Mouse (Mus musculus) liver, embryonic 12.5 days (tissue): ENCODE measurements at regions not wholly inside any gene's neighbourhood (a gene's known extent, or its start where the extent isn't known, plus 50 kb on each side); places are given as distances from the start of the nearest gene placed in this dataset.
"Not testable (repeated sequence)": the region's sequence is repeated elsewhere in the genome, so short reads cannot be mapped to it uniquely, and the experiment has no call there.

Experiments used
- ATAC-seq: fragments of 200-750 bp; cut with Nextera tagmentation; 2 replicates; pipeline ENCODE4 v1.8.0; 2017; ENCODE audit warnings: moderate number of reproducible peaks, mild to moderate bottlenecking, moderate library complexity
- H3K27ac ChIP-seq: fragments of 300-500 bp; sonication (generic); 2 replicates; pipeline ENCODE4 v1.5.1; 2016; ENCODE audit warnings: mild to moderate bottlenecking
- H3K27me3 ChIP-seq: fragments of 300-500 bp; sonication (generic); replicated peaks from 2 replicates; pipeline ENCODE4 v1.6.1; 2016; ENCODE audit warnings: mild to moderate bottlenecking, moderate library complexity
- H3K36me3 ChIP-seq: fragments of 300-500 bp; sonication (generic); 2 replicates; pipeline ENCODE4 v1.6.1; 2016; ENCODE audit warnings: mild to moderate bottlenecking, moderate library complexity
- H3K4me1 ChIP-seq: fragments of 300-500 bp; sonication (generic); 2 replicates; pipeline ENCODE4 v1.6.1; 2016
- H3K4me2 ChIP-seq: fragments of 300-500 bp; sonication (generic); 2 replicates; pipeline ENCODE4 v1.6.1; 2016; ENCODE audit warnings: mild to moderate bottlenecking, moderate library complexity
- H3K4me3 ChIP-seq: fragments of 300-500 bp; sonication (generic); 2 replicates; pipeline ENCODE4 v1.5.1; 2016; ENCODE audit warnings: mild to moderate bottlenecking, moderate library complexity
- H3K9ac ChIP-seq: fragments of 300-500 bp; sonication (generic); 2 replicates; pipeline ENCODE4 v1.6.1; 2016; ENCODE audit warnings: mild to moderate bottlenecking, moderate library complexity
- H3K9me3 ChIP-seq: fragments of 300-500 bp; sonication (generic); replicated peaks from 2 replicates; pipeline ENCODE4 v1.6.1; 2016; ENCODE audit warnings: mild to moderate bottlenecking, moderate library complexity
- WGBS: fragments of 180-500 bp; shearing (Covaris S2); methylation state at CpG from one replicate; pipeline ENCODE4 v1.1.7; 2016; ENCODE audit not compliant: insufficient replicate concordance; 5-methylcytosine and 5-hydroxymethylcytosine counted together

DNA sequence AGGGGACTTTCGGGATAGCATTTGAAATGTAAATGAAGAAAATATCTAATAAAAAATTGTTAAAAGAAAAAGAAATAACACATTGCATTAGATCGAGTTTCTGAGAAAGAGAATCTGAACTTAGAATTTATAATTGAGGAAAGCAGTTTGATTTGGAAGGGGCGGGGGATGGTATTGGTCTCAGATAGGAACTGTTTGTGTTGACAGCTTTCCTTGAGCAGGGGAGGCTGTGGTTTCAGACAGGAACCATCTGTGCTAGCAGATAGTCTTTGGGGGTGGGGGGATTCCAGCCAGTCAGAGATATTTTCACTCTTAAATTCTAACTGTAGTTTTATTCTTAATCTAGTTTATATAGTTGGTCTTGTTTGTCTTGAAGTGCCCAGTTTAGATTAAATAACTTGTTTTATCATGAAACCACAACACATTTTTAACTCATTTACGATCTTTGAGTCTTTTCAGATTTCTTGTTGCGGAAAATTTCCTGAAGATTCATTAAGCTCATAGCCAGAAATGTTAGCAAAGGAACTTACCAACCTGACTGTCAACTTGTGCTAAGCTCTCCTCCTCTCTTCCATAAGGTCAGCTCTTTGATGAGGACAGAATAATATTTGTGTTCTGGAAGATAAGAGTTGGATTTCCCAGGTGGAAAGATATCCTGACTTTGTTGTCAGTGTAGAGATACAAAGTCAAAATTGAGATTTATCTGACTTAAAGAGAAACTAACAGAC is 846.2 kb downstream of the Dad1 start:
- H3K4me1 ChIP-seq, H3K36me3 ChIP-seq, H3K9me3 ChIP-seq, H3K27me3 ChIP-seq, H3K4me2 ChIP-seq, H3K9ac ChIP-seq, ATAC-seq, H3K27ac ChIP-seq, H3K4me3 ChIP-seq: not testable (repeated sequence)
- 19% methylated on average over 3 of the region's 5 CpGs for WGBS

DNA sequence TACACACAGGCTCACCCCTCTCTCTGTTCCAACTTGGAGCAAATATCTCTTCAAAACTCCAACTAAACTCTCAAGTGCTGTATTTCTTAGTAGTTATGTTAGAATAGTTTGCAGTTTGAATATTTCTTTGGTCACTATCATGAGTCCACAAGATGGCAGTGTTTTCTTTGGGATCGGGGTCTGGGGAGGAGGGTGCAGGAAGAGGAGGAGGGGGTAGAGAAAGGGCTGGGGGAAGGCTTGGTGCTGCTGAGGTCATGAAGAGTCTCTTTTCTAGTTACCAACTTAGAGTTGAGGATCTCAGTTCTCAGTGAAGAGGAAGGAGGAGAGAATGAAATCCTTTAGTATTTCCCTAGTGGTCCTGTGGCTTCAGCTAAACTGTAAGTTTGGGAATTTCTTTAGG is 863.6 kb downstream of the Dad1 start:
- H3K9ac ChIP-seq, ATAC-seq, H3K27ac ChIP-seq, H3K36me3 ChIP-seq, H3K4me1 ChIP-seq, H3K27me3 ChIP-seq, H3K4me3 ChIP-seq, H3K4me2 ChIP-seq, H3K9me3 ChIP-seq: not testable (repeated sequence)
- no CpG with 5 or more reads among the region's 1 CpGs for WGBS

DNA sequence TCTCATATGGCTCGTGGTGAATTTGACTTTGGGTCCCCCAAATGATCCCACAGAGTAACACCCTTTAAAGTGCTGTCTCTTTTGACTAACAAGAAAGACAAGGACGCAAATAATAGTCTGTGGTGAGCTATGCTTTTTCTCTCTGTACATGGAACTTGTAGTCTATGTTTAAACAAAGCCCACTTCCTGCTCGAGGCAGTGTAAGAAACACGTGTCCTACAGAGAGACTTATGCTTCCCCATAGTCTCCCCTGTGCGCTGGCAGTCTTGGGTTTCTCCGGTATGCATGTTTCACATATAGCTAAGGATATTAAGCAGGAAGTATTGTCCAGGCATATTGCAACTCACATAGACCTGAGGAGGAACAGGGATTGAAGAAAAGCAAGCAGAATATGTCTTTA is 879.0 kb upstream of the Olfr1507 start:
- H3K27me3 ChIP-seq, ATAC-seq, H3K4me3 ChIP-seq, H3K4me1 ChIP-seq, H3K4me2 ChIP-seq, H3K9ac ChIP-seq, H3K9me3 ChIP-seq, H3K36me3 ChIP-seq, H3K27ac ChIP-seq: not testable (repeated sequence)
- 33% methylated on average over 5 of the region's 6 CpGs for WGBS

DNA sequence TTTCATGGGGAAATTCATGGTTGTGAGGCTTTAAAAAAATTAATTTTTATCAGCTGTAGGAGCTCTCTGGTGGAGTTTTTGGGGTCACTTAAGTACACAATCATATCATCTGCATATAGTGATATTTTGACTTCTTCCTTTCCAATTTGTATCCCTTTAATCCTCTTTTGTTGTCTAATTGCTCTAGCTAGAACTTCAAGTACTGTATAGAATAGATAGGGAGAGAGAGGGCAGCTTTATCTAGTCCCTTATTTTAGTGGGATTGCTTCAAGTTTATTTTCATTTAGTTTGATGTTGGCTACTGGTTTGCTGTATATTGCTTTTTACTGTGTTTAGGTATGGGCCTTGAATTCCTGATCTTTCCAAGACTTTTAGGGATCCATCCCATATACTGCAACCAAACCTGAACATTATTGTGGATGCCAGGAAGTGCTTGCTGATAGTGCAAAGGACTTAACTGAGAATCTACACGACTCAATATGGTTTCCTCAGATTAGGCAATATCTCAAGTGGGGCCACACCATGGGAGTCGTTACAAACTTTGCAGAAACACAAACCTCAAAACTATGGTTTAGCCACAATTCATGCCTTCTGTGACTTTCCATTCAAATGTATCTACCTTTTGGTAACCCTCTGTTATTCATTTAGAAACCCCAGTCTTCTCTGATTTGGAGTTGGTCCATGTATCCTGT is 878.4 kb upstream of the Olfr1507 start:
- not testable (repeated sequence) for H3K9me3 ChIP-seq
- peak; percentile 90 for ATAC-seq
- 33% methylated on average over 1 of the region's 2 CpGs for WGBS

DNA sequence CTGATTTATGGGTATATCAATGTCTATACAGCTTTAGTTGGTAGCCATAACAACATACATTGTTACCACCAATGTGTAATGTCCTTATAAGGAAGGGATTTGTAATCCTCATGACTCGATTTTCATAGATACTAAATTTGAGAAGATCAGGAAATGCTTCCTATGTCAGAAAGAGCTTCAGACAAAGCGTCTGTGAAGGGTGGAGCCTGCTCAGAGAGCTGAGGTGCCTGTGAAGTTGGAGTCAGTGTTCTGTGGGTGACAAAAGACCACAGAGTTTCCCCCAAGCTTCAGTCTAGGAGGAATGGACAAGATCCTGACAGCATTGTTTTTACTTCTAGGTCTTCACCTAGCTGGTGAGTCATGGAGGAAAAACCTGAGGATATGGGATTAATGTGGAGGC is 874.2 kb upstream of the Olfr1507 start:
- Histone ChIP-seq H3K27me3 (no peaks in the 10 kb centered on the region), H3K27ac (no peak overlapping the region), H3K4me2 (no peak overlapping the region), H3K4me3 (no peak overlapping the region), H3K4me1 (peaks cover 5% of the 10 kb centered on the region), H3K9ac (no peak overlapping the region), H3K9me3 (no peaks in the 10 kb centered on the region), H3K36me3 (no peaks in the 10 kb centered on the region)
- 37% methylated on average over 2 of the region's 2 CpGs for WGBS
- ATAC-seq = no peak

More for the DNA sequence above, 878.4 kb upstream of the Olfr1507 start:
- H3K9ac ChIP-seq, H3K4me2 ChIP-seq, H3K27me3 ChIP-seq, H3K36me3 ChIP-seq, H3K27ac ChIP-seq, H3K4me1 ChIP-seq, H3K4me3 ChIP-seq: not testable (repeated sequence)

DNA sequence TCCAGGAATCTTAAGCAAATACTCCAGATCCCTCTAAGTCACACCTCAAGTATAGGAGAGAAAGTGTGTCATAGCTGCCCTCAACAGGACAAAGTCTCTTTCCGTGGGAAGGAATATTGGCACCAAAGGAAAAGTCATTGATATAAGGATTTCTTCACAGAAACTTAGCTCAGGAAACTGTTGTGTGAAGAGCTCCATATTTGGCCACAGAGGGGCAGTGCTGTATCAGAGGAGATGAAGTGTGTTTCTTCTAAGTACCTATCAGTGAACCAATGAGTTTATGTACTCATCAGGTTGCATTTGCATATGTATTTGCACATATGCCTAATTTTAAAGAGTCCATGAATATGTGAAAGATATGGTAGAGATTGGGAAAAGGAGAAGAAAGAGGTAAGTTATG is 871.9 kb upstream of the Olfr1507 start:
- 23% methylated on average over 1 of the region's 1 CpGs for WGBS

DNA sequence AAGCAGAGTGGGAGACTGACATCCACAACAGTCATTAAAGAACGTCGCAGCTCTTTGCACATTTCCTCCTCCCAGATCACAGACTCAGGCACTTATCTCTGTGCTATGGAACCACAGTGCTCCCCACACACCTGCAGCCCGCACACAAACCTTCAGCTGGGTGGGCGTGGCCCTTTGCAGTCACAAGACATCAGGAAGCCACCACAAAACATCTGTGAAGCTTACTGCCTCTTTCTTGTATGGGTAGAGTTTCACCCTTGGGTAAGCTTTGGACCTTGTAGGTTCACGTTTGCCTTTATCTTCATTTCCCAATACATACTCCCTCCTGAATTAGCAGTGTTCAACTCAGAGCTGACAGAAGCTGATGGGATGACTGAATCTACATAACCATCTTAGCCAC is 868.4 kb upstream of the Olfr1507 start:
- H3K27me3 ChIP-seq, H3K27ac ChIP-seq, H3K4me2 ChIP-seq, H3K36me3 ChIP-seq, H3K9me3 ChIP-seq, H3K4me3 ChIP-seq, H3K9ac ChIP-seq: not testable (repeated sequence)
- H3K4me1 ChIP-seq = peaks cover 27% of the 10 kb centered on the region
- peak; percentile 44; the same call in 1 of the 2 replicates for ATAC-seq
- WGBS = 20% methylated on average over 5 of the region's 5 CpGs

More for the DNA sequence above, 871.9 kb upstream of the Olfr1507 start:
- not testable (repeated sequence) for H3K9ac ChIP-seq, H3K36me3 ChIP-seq, H3K4me1 ChIP-seq, H3K4me2 ChIP-seq, H3K27me3 ChIP-seq, ATAC-seq, H3K27ac ChIP-seq, H3K4me3 ChIP-seq, H3K9me3 ChIP-seq

DNA sequence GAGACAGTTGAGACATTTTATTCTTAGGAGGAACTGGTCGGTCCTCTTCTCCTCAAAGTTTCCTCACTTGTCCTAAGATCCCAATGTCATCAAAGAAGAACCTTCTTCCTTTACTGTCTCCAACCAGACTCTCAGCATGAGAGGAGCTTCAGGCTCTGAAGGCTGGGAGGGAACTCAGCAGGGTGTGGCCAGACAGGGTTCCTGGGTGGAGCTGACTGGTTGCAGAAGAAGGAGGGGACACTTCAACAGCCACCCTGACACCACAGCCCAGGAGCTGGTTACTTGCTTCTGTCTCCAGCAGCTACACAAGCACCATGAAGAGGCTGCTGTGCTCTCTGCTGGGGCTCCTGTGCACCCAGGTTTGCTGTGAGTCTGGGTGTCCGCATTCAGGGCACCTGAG is 866.5 kb upstream of the Olfr1507 start:
- 32% methylated on average over 2 of the region's 2 CpGs for WGBS
- H3K27ac ChIP-seq, H3K4me3 ChIP-seq, H3K9ac ChIP-seq, H3K27me3 ChIP-seq, H3K36me3 ChIP-seq, H3K9me3 ChIP-seq: not testable (repeated sequence)
- peaks cover 27% of the 10 kb centered on the region for H3K4me1 ChIP-seq
- ATAC-seq = peak; percentile 77
- H3K4me2 ChIP-seq = 0 out of 2 replicates have a peak overlapping the region, but pooled peaks have one; percentile 28

DNA sequence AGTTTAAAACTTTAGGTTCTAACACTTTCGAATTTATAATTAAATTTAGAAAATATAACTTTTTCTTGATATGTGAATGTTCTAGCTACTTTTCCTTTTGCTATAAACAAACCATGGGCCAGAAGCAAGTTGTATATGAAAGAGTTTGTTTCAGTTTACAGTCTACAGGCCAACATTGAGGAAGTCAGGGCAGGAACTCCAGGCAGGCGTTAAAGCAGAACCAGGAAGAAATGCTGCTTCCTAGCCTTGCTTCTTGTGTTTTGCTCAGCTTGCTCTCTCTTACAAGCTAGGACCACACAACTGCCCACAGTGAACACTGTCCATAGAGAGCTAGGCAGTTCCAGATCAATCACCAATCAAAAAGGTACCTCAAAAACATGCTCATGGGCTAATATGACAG is 861.9 kb upstream of the Olfr1507 start:
- H3K9me3 ChIP-seq, ATAC-seq, H3K36me3 ChIP-seq, H3K9ac ChIP-seq, H3K4me3 ChIP-seq, H3K4me2 ChIP-seq, H3K27me3 ChIP-seq, H3K27ac ChIP-seq: not testable (repeated sequence)
- WGBS = 64% methylated on average over 1 of the region's 2 CpGs
- H3K4me1 ChIP-seq = peaks cover 18% of the 10 kb centered on the region

DNA sequence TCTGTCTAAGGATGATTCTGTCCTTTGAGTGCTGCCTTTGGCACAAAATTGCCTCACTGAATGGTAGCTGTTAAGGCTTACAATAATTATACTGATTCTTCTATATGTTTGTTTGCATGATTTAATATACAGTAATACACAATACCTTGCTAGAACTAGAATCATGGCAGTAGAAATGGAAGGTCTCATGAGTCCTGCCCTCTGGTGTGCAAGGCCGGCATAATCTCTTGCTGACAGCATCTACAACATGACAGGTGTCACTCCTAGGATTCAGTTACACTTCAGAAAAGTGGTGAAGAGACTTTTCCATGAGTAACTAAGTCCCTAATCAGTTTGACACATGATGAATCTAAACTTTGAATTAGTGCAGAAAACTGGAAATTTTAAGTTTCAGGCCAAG is 861.2 kb upstream of the Olfr1507 start:
- not testable (repeated sequence) for H3K4me2 ChIP-seq, H3K27me3 ChIP-seq
- no CpG with 5 or more reads among the region's 1 CpGs for whole genome bisulfite sequencing

DNA sequence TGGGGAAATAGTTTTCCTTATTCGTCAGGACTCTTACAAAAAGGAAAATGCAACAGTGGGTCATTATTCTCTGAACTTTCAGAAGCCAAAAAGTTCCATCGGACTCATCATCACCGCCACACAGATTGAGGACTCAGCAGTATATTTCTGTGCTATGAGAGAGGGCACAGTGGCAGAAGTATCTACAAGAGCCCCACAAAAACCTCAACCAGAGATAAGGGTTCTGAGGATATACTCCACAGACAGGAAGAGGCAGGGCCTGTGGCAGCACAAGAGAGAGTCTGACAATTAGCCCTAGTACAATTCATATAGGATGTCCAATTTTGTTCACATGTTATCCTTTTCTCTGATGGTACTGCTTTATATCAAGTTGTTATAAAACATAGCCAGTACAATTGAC is 855.9 kb upstream of the Olfr1507 start:
- H3K4me1 ChIP-seq, H3K9ac ChIP-seq, H3K9me3 ChIP-seq, H3K27me3 ChIP-seq, ATAC-seq, H3K27ac ChIP-seq, H3K4me2 ChIP-seq, H3K4me3 ChIP-seq, H3K36me3 ChIP-seq: not testable (repeated sequence)
- WGBS = 35% methylated on average over 3 of the region's 3 CpGs

More for the DNA sequence above, 861.2 kb upstream of the Olfr1507 start:
- H3K27ac ChIP-seq, ATAC-seq, H3K9ac ChIP-seq, H3K9me3 ChIP-seq, H3K36me3 ChIP-seq, H3K4me3 ChIP-seq: not testable (repeated sequence)
- H3K4me1 ChIP-seq = peaks cover 11% of the 10 kb centered on the region

DNA sequence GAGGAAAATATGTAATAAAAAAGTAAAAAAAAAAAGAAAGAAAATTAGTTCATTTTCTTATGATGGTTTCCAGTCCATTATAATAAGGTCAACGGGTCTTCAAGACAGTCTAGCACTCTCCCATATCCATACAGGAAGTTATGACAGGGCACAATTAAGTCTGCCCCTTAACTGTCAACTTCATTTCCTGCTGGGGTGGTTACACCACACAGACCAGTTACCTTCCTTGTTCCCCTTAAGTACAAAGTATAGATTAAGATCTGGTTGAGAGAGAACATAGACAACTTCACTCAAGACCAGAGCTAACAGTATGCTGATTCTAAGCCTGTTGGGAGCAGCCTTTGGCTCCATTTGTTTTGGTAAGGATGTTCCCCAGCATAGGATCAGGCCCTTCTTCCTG is 855.2 kb upstream of the Olfr1507 start:
- H3K4me2 ChIP-seq, H3K27ac ChIP-seq, H3K4me1 ChIP-seq, H3K4me3 ChIP-seq, H3K9ac ChIP-seq, H3K9me3 ChIP-seq, ATAC-seq, H3K36me3 ChIP-seq, H3K27me3 ChIP-seq: not testable (repeated sequence)
- WGBS = 43% methylated on average over 1 of the region's 1 CpGs

DNA sequence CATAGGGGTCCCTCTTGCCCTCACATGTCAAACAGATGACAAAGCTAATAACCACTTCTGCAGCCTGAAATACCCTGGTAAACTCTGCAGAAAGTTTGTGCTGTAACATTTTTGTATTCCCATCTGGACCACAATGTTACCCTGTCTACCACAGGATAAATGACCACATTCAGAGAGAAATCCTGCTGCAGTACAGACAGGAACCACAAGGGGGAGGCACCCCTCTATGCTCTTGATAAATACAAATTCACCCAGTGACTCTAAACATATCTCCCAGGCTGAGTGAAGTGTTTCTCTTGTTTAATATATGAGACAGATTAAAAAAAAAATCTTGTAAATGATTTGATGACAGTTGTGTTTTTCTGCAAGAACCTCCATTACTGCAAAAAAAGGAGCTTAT is 853.6 kb upstream of the Olfr1507 start:
- ATAC-seq, H3K27me3 ChIP-seq, H3K36me3 ChIP-seq, H3K9ac ChIP-seq, H3K9me3 ChIP-seq, H3K4me1 ChIP-seq, H3K27ac ChIP-seq, H3K4me2 ChIP-seq, H3K4me3 ChIP-seq: not testable (repeated sequence)
